Mouse (Mus musculus): Measurements from ENCODE around the gene Etv6. TPM values are rescaled to one million over a fixed set of nuclear protein-coding genes. Genes with fewer than 3 reads are reported as not detected.

Gene Etv6
- polyA plus RNA-seq, 1 experiment from 2014 or later, result 5.2 TPM

DNA sequence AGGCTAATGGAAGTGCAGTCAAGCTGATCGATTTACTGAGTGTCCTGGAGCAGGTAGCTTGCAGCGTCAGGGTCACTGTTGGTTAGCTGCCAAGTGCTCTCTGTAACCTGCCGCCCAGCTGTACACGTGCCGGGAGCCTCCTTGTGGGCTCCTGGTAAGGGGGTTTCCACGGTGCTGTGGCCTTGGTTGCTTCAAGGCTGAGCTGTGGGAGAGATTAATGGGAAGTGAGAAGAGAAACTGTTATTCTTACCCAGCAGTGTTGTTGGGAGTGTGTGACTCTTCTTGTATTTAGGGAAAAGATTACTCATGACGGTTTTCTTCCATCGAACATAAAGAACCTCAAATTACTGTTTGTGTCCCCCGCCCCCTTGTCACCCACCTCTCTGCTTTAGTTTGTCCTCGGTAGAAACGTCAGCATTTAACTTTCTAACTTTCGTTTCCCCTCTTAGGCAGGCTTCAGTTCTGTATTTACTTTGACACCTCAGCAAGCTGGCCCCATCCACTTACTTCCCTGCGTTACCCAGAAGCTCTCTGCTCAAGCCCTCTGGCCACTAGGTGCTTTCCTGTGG, 184.8 kb downstream of the Etv6 start:
- no peaks in the 10 kb centered on the region for H3K9me3 ChIP-seq (ENCODE audit: control insufficient read depth, low read length)
- no peak overlapping the region for H3K27ac ChIP-seq (ENCODE audit: low read length)
- no peak for ATAC-seq
- H3K9ac ChIP-seq (replicated peaks; ENCODE audit: low read depth, low read length), result no peak overlapping the region
- no peaks in the 10 kb centered on the region for H3K27me3 ChIP-seq (replicated peaks; ENCODE audit: control insufficient read depth, insufficient read depth, low read length)
- H3K36me3 ChIP-seq (ENCODE audit: control insufficient read depth, insufficient read depth), result no peaks in the 10 kb centered on the region
- peaks cover 24% of the 10 kb centered on the region for H3K4me1 ChIP-seq (replicated peaks; ENCODE audit: control insufficient read depth, insufficient read depth, low read length)
- H3K4me2 ChIP-seq (ENCODE audit: low read length), result no peak overlapping the region
- WGBS, result 75% methylated on average over 13 of the region's 13 CpGs
- no peak overlapping the region for H3K4me3 ChIP-seq (replicated peaks; ENCODE audit: low read length)

GRCm38 (mm10) chr6:134222248-134222929, 186.9 kb downstream of the Etv6 start:
- ATAC-seq, result no peak
- 15% methylated on average over 8 of the region's 8 CpGs for WGBS
- Histone ChIP-seq H3K4me2 (ENCODE audit: low read length) (no peak overlapping the region), H3K27ac (ENCODE audit: low read length) (no peak overlapping the region), H3K36me3 (ENCODE audit: control insufficient read depth, insufficient read depth) (no peaks in the 10 kb centered on the region), H3K9me3 (ENCODE audit: control insufficient read depth, low read length) (no peaks in the 10 kb centered on the region), H3K4me3 (replicated peaks; ENCODE audit: low read length) (no peak overlapping the region), H3K27me3 (replicated peaks; ENCODE audit: control insufficient read depth, insufficient read depth, low read length) (no peaks in the 10 kb centered on the region), H3K4me1 (replicated peaks; ENCODE audit: control insufficient read depth, insufficient read depth, low read length) (peaks cover 24% of the 10 kb centered on the region), H3K9ac (replicated peaks; ENCODE audit: low read depth, low read length) (no peak overlapping the region)

- Histone ChIP-seq H3K36me3 (ENCODE audit: control insufficient read depth, insufficient read depth) (no peaks in the 10 kb centered on the region), H3K9me3 (ENCODE audit: control insufficient read depth, low read length) (no peaks in the 10 kb centered on the region), H3K4me2 (ENCODE audit: low read length) (no peak overlapping the region), H3K4me3 (replicated peaks; ENCODE audit: low read length) (no peak overlapping the region), H3K9ac (replicated peaks; ENCODE audit: low read depth, low read length) (no peak overlapping the region), H3K27me3 (replicated peaks; ENCODE audit: control insufficient read depth, insufficient read depth, low read length) (no peaks in the 10 kb centered on the region), H3K27ac (ENCODE audit: low read length) (no peak overlapping the region), H3K4me1 (replicated peaks; ENCODE audit: control insufficient read depth, insufficient read depth, low read length) (peaks cover 2% of the 10 kb centered on the region; the same call in 1 of the 2 replicates)
- ATAC-seq, result no peak
- 91% methylated on average over 11 of the region's 11 CpGs for WGBS
Measured at GRCm38 (mm10) chr6:134225564-134225963, 190.1 kb downstream of the Etv6 start.

DNA sequence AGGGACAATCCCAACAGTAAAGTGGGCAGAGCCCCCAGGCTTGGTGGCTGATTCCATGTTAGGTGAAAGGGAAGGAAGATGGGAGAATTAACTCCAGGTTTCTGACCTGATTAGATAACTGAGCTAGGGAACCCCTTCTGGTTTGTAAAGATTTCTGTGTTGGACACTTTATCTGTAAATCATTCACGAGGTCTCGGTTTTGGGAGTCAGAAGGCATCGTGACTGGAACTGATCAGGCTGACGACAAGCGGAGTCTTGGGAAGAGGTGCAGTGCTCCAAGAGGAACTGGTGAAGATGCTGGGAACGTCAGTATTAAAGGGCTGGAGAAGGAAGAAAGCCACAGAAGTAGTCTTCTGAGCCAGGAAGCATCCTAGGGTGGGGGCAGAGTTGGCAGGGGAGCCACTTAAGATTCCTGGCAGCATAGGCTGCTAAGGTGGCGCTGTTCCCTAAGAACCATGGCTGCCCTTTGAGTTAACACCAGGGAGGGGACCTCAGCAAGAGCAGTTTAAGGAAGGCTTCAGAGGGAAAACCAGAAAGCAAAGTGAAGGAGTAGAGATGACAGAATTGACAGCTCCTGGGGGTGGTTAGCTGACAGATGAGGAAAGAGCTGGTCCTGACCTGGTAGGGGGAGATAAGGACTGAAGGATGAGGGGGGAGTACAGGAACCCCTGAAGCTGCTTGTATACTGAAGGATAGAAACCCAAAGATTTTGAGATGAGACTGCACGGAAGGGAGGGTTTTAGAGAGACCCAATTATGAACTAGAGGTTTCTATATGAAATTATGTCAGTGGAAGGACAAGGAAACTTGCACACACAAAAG, 191.1 kb downstream of the Etv6 start:
- no peak overlapping the region for H3K9ac ChIP-seq (replicated peaks; ENCODE audit: low read depth, low read length)
- no peaks in the 10 kb centered on the region for H3K36me3 ChIP-seq (ENCODE audit: control insufficient read depth, insufficient read depth)
- H3K4me2 ChIP-seq (ENCODE audit: low read length), result no peak overlapping the region
- WGBS, result 90% methylated on average over 8 of the region's 8 CpGs
- H3K4me3 ChIP-seq (replicated peaks; ENCODE audit: low read length), result no peak overlapping the region
- 0 out of 2 replicates have a peak, but pooled peaks cover 2% of the 10 kb centered on the region for H3K4me1 ChIP-seq (replicated peaks; ENCODE audit: control insufficient read depth, insufficient read depth, low read length)
- no peak overlapping the region for H3K27ac ChIP-seq (ENCODE audit: low read length)
- no peaks in the 10 kb centered on the region for H3K9me3 ChIP-seq (ENCODE audit: control insufficient read depth, low read length)
- no peak for ATAC-seq
- no peaks in the 10 kb centered on the region for H3K27me3 ChIP-seq (replicated peaks; ENCODE audit: control insufficient read depth, insufficient read depth, low read length)

- H3K9ac ChIP-seq (replicated peaks; ENCODE audit: low read depth, low read length), result no peak overlapping the region
- no peak overlapping the region for H3K4me3 ChIP-seq (replicated peaks; ENCODE audit: low read length)
- no peaks in the 10 kb centered on the region for H3K36me3 ChIP-seq (ENCODE audit: control insufficient read depth, insufficient read depth)
- H3K27me3 ChIP-seq (replicated peaks; ENCODE audit: control insufficient read depth, insufficient read depth, low read length), result no peaks in the 10 kb centered on the region
- H3K4me1 ChIP-seq (replicated peaks; ENCODE audit: control insufficient read depth, insufficient read depth, low read length), result no peaks in the 10 kb centered on the region
- 68% methylated on average over 4 of the region's 4 CpGs for WGBS
- no peak overlapping the region for H3K4me2 ChIP-seq (ENCODE audit: low read length)
- H3K9me3 ChIP-seq (ENCODE audit: control insufficient read depth, low read length), result no peaks in the 10 kb centered on the region; the same call in 1 of the 2 replicates
- ATAC-seq, result no peak
- H3K27ac ChIP-seq (ENCODE audit: low read length), result no peak overlapping the region
Measured at GRCm38 (mm10) chr6:134236311-134236710, 200.8 kb downstream of the Etv6 start.

DNA sequence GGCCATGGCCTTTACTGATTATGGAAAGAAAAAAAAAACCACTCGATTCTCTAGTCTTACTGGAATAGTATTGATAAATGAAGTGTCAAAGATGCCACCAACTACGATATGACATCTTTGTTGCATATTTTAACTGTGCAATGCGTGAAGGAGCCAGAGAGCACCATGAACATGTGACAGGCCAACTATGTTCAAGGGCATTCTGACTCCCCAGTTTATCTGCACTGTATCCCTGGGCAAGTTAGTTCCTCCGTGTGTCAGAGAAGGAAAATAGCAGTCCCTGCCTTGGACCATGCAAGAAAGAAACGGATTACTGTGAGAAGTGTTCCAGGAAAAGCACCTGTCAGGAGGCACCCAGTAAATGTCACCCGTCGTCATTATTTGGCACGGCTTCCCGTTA, 203.0 kb downstream of the Etv6 start:
- Histone ChIP-seq H3K9me3 (ENCODE audit: control insufficient read depth, low read length) (no peaks in the 10 kb centered on the region; the same call in 1 of the 2 replicates), H3K27ac (ENCODE audit: low read length) (no peak overlapping the region), H3K4me1 (replicated peaks; ENCODE audit: control insufficient read depth, insufficient read depth, low read length) (no peaks in the 10 kb centered on the region), H3K27me3 (replicated peaks; ENCODE audit: control insufficient read depth, insufficient read depth, low read length) (no peaks in the 10 kb centered on the region), H3K36me3 (ENCODE audit: control insufficient read depth, insufficient read depth) (no peaks in the 10 kb centered on the region), H3K9ac (replicated peaks; ENCODE audit: low read depth, low read length) (no peak overlapping the region), H3K4me2 (ENCODE audit: low read length) (no peak overlapping the region), H3K4me3 (replicated peaks; ENCODE audit: low read length) (no peak overlapping the region)
- no peak for ATAC-seq
- 88% methylated on average over 9 of the region's 9 CpGs for WGBS

DNA sequence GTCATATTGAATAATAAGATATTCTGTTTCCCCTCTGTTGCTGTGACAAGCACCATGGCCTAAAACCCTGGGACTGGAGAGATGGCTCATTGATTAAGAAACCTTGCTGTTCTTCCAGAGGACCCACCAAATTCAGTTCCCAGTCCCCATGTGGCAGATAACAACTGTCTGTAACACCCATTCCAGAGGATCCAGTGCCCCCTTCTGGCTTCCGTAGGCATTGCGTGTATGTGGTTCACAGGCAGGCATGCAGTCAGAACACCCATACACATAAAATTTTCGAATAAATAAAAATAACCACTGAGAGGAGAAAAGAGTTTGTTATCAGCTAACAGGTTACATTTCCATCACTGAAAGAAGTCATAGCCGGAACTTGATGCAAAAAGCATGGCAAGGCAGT, 205.5 kb downstream of the Etv6 start:
- Histone ChIP-seq H3K27ac (ENCODE audit: low read length) (no peak overlapping the region), H3K4me2 (ENCODE audit: low read length) (no peak overlapping the region), H3K4me1 (replicated peaks; ENCODE audit: control insufficient read depth, insufficient read depth, low read length) (no peaks in the 10 kb centered on the region), H3K9ac (replicated peaks; ENCODE audit: low read depth, low read length) (no peak overlapping the region), H3K36me3 (ENCODE audit: control insufficient read depth, insufficient read depth) (no peaks in the 10 kb centered on the region), H3K9me3 (ENCODE audit: control insufficient read depth, low read length) (no peaks in the 10 kb centered on the region; the same call in 1 of the 2 replicates), H3K27me3 (replicated peaks; ENCODE audit: control insufficient read depth, insufficient read depth, low read length) (no peaks in the 10 kb centered on the region), H3K4me3 (replicated peaks; ENCODE audit: low read length) (no peak overlapping the region)
- ATAC-seq, result no peak
- 97% methylated on average over 4 of the region's 4 CpGs for WGBS

DNA sequence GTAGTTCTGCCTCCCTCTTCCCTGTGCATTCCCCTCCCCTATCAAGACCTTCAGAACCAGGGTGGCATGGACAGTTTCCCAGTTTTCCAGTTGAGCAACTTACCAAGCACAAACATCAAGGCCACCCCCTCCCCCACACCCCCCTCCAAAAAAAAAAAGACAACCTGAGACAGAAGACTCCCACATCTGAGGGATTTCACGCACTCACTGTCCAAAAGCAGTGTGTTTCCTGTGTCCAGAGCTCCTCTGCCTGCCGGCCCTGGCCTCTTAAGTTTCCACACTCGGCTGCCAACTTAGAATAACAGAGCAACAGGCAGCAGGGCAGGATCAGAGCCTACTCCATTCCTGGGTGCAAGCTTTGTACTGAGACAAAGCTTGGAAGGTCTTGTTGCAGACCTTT, 207.6 kb downstream of the Etv6 start:
- H3K36me3 ChIP-seq (ENCODE audit: control insufficient read depth, insufficient read depth), result no peaks in the 10 kb centered on the region
- no peaks in the 10 kb centered on the region for H3K4me1 ChIP-seq (replicated peaks; ENCODE audit: control insufficient read depth, insufficient read depth, low read length)
- no peaks in the 10 kb centered on the region; the same call in 1 of the 2 replicates for H3K9me3 ChIP-seq (ENCODE audit: control insufficient read depth, low read length)
- H3K4me2 ChIP-seq (ENCODE audit: low read length), result no peak overlapping the region
- H3K4me3 ChIP-seq (replicated peaks; ENCODE audit: low read length), result no peak overlapping the region
- no peak for ATAC-seq
- H3K27ac ChIP-seq (ENCODE audit: low read length), result no peak overlapping the region
- 75% methylated on average over 3 of the region's 3 CpGs for WGBS
- H3K27me3 ChIP-seq (replicated peaks; ENCODE audit: control insufficient read depth, insufficient read depth, low read length), result no peaks in the 10 kb centered on the region
- H3K9ac ChIP-seq (replicated peaks; ENCODE audit: low read depth, low read length), result no peak overlapping the region

GRCm38 (mm10) chr6:134243546-134243945, 208.0 kb downstream of the Etv6 start:
- Histone ChIP-seq H3K4me2 (ENCODE audit: low read length) (no peak overlapping the region), H3K4me1 (replicated peaks; ENCODE audit: control insufficient read depth, insufficient read depth, low read length) (no peaks in the 10 kb centered on the region), H3K9ac (replicated peaks; ENCODE audit: low read depth, low read length) (no peak overlapping the region), H3K9me3 (ENCODE audit: control insufficient read depth, low read length) (no peaks in the 10 kb centered on the region; the same call in 1 of the 2 replicates), H3K36me3 (ENCODE audit: control insufficient read depth, insufficient read depth) (no peaks in the 10 kb centered on the region; the same call in 1 of the 2 replicates), H3K27me3 (replicated peaks; ENCODE audit: control insufficient read depth, insufficient read depth, low read length) (no peaks in the 10 kb centered on the region), H3K4me3 (replicated peaks; ENCODE audit: low read length) (no peak overlapping the region), H3K27ac (ENCODE audit: low read length) (no peak overlapping the region)
- 92% methylated on average over 4 of the region's 4 CpGs for WGBS
- no peak for ATAC-seq
